Mouse (Mus musculus) forebrain, embryonic 14.5 days (tissue): ENCODE results near the gene Gys2. TPM values are rescaled to one million over a fixed set of nuclear protein-coding genes. Genes with fewer than 3 reads are reported as not detected.

Experiments
- ATAC-seq: fragments of 200-750 bp; cut with Nextera tagmentation; 2 replicates; pipeline ENCODE4 v1.8.0; 2017; ENCODE audit warnings: mild to moderate bottlenecking, moderate library complexity
- DNase-seq: peaks from one replicate; pipeline ENCODE4 v3.0.0-alpha.2; 2015; ENCODE audit warnings: low spot score
- H3K27ac ChIP-seq: fragments of 300-500 bp; sonication (generic); 2 replicates; pipeline ENCODE4 v1.5.1; 2014; ENCODE audit warnings: low read depth, mild to moderate bottlenecking, control low read depth, low read length, moderate library complexity
- H3K27me3 ChIP-seq: fragments of 300-500 bp; sonication (generic); replicated peaks from 2 replicates; pipeline ENCODE4 v1.6.1; 2014; ENCODE audit warnings: low read length, control low read depth, mixed read lengths; ENCODE audit not compliant: control insufficient read depth, insufficient read depth
- H3K36me3 ChIP-seq: fragments of 300-500 bp; sonication (generic); 2 replicates; pipeline ENCODE4 v1.6.1; 2014; ENCODE audit warnings: low read length, control low read depth; ENCODE audit not compliant: control insufficient read depth, insufficient read depth
- H3K4me1 ChIP-seq: fragments of 300-500 bp; sonication (generic); 2 replicates; pipeline ENCODE4 v1.6.1; 2014; ENCODE audit warnings: antibody characterized with exemption, low read length, control low read depth; ENCODE audit not compliant: control insufficient read depth, insufficient read depth
- H3K4me2 ChIP-seq: fragments of 300-500 bp; sonication (generic); 2 replicates; pipeline ENCODE4 v1.6.1; 2014; ENCODE audit warnings: mild to moderate bottlenecking, control low read depth, low read length
- H3K4me3 ChIP-seq: fragments of 300-500 bp; sonication (generic); 2 replicates; pipeline ENCODE4 v1.5.1; 2014; ENCODE audit warnings: low read depth, low read length, control low read depth
- H3K9ac ChIP-seq: fragments of 300-500 bp; sonication (generic); 2 replicates; pipeline ENCODE4 v1.6.1; 2014; ENCODE audit warnings: mild to moderate bottlenecking, low read length, control low read depth, moderate library complexity
- H3K9me3 ChIP-seq: fragments of 300-500 bp; sonication (generic); replicated peaks from 2 replicates; pipeline ENCODE4 v1.6.1; 2016; ENCODE audit warnings: low read length, control low read depth, mixed read lengths; ENCODE audit not compliant: control insufficient read depth
- WGBS: fragments of 180-500 bp; shearing (Covaris S2); extraction: QIAGEN DNeasy Blood & Tissue Kit; methylation state at CpG from one replicate; pipeline ENCODE4 v1.1.7; 2014; 5-methylcytosine and 5-hydroxymethylcytosine counted together
- polyA plus RNA-seq: library from polyadenylated mRNA; unstranded; fragments of >200 nt; fragmentation: Nextera tagmentation; extraction: Ambion mirVana; gene quantifications from 2 replicates; pipeline ENCODE4 v1.2.1, GENCODE M21; 2014

Gene Gys2
- polyA plus RNA-seq, 1 experiment from 2014 or later, result not detected

DNA sequence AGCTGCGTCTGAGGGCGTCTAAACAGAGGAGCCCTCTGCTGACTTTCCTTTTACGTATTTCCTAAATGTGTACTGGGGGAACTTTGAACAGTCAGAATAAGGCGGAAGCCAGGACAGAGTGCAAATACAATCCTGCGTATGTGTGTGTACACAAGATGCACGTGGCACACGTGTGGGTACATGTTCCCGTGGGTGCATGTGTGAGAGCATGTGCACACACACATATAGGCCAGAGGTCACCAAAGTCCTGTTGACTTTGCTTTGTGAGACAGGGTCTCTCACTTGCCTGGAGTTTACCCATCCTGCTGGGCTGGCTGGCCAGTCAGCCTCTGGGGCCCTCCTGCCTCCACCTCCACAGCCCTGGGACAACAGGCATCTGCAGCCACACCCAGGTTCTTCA lies 1.8 kb downstream of the Gys2 start:
- no peaks in the 10 kb centered on the region for H3K9me3 ChIP-seq
- no peaks in the 10 kb centered on the region for H3K27me3 ChIP-seq
- no peaks in the 10 kb centered on the region for H3K36me3 ChIP-seq
- H3K9ac ChIP-seq, result no peak overlapping the region
- DNase-seq, result no peak
- no peak for ATAC-seq
- no peak overlapping the region for H3K4me2 ChIP-seq
- WGBS, result 87% methylated on average over 8 of the region's 8 CpGs
- no peak overlapping the region for H3K27ac ChIP-seq
- no peak overlapping the region for H3K4me3 ChIP-seq
- H3K4me1 ChIP-seq, result no peaks in the 10 kb centered on the region

GRCm38 (mm10) chr6:142469602-142470001 lies 3.3 kb downstream of the Gys2 start:
- Histone ChIP-seq H3K9me3 (no peaks in the 10 kb centered on the region), H3K36me3 (no peaks in the 10 kb centered on the region), H3K27me3 (no peaks in the 10 kb centered on the region), H3K4me3 (no peak overlapping the region), H3K4me1 (no peaks in the 10 kb centered on the region), H3K4me2 (no peak overlapping the region), H3K9ac (no peak overlapping the region), H3K27ac (no peak overlapping the region)
- DNase-seq, result peak; percentile 30
- WGBS, result 52% methylated on average over 4 of the region's 4 CpGs
- no peak; the same call in 1 of the 2 replicates for ATAC-seq

DNA sequence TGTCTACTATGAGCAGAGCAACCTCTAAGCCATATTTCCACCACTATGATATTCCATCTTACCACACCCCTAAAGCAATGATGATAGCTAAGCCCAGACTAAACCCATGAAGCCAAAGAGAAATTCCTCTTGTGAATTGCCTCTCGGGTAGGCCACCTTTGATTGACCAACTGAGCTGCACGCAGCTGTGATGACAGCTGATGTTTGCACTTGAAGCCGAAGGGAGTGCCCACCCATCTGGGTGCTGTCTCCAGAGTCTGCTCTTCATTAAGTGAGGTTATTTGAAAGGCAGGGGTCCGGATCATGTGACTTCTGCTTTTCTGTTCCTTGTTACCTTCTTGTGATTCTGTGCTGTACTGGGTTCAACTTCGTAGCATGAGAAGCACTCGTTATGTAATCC lies 10.7 kb downstream of the Gys2 start:
- Histone ChIP-seq H3K36me3 (no peaks in the 10 kb centered on the region), H3K4me3 (no peak overlapping the region), H3K9ac (no peak overlapping the region), H3K4me1 (no peaks in the 10 kb centered on the region), H3K9me3 (no peaks in the 10 kb centered on the region), H3K4me2 (no peak overlapping the region), H3K27ac (no peak overlapping the region), H3K27me3 (no peaks in the 10 kb centered on the region)
- DNase-seq (no peak), ATAC-seq (no peak)
- 80% methylated on average over 6 of the region's 6 CpGs for WGBS

GRCm38 (mm10) chr6:142459017-142459678 lies 13.8 kb downstream of the Gys2 start:
- ATAC-seq, result no peak; the same call in 1 of the 2 replicates
- no peak for DNase-seq
- Histone ChIP-seq H3K27me3 (no peaks in the 10 kb centered on the region), H3K36me3 (no peaks in the 10 kb centered on the region), H3K9ac (no peak overlapping the region), H3K27ac (no peak overlapping the region), H3K4me3 (no peak overlapping the region), H3K9me3 (no peaks in the 10 kb centered on the region), H3K4me1 (no peaks in the 10 kb centered on the region), H3K4me2 (no peak overlapping the region)
- WGBS, result 77% methylated on average over 14 of the region's 14 CpGs

DNA sequence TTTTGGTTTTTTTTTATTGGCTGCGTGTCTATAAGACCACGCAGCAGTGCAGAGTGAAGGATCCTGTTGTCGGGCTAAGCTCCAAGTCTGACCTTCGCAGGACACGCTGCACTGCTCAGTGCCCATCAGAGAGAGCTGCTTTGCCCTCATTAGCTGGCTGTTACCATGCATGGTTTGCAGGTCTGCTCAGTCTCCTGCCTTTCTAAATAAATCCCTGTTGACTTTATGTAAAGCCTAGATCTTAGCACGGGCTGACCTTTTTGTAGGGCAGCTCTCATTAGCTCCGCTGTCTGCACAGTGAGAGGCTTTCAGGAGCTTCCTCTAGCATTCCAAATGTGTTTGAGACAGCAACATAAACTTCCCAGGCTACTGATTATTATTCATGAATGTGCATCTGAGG lies 14.9 kb downstream of the Gys2 start:
- Histone ChIP-seq H3K4me2 (no peak overlapping the region), H3K27ac (no peak overlapping the region), H3K4me1 (no peaks in the 10 kb centered on the region), H3K9ac (no peak overlapping the region), H3K27me3 (no peaks in the 10 kb centered on the region), H3K36me3 (no peaks in the 10 kb centered on the region), H3K4me3 (no peak overlapping the region), H3K9me3 (no peaks in the 10 kb centered on the region)
- DNase-seq (no peak), ATAC-seq (no peak)
- WGBS, result 49% methylated on average over 7 of the region's 7 CpGs

DNA sequence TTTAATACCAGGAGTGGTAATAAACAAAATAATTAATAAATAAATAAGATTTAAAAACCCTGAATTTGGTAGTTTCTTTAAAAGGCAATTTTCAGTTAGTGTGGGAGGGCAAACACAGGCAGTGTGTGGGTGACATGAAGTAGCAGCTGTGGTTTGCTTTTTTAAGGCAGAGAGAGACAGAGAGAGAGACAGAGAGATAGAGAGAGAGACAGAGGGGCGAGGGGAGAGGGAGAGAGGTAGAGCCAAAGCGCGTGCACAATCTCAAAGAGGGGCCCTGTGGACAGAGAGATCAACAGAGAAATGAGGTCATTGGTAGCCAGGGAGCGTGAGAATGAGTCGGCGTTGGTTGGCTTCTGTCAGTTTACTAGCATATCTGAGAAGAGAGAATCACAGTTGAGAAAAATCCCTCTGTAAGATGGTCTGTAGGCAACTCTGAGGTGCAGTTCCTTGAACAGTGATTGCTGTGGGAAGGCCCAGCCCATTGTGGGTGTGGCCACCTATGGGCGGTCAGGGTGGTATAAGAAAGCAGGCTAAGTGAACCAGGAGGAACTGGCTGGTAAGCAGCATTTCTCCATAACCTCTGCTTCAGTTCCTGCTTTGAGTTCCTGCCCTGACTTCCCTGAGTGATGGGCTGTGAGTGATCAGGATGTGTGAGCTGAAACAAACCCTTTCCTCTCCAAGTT lies 17.5 kb downstream of the Gys2 start:
- ATAC-seq, result no peak; the same call in 1 of the 2 replicates

GRCm38 (mm10) chr6:142453311-142453710 lies 19.6 kb downstream of the Gys2 start:
- ATAC-seq, result no peak

More for the DNA sequence above, 17.5 kb downstream of the Gys2 start:
- no peaks in the 10 kb centered on the region for H3K27me3 ChIP-seq
- no peaks in the 10 kb centered on the region for H3K36me3 ChIP-seq
- H3K27ac ChIP-seq, result no peak overlapping the region
- DNase-seq, result no peak
- H3K4me1 ChIP-seq, result no peaks in the 10 kb centered on the region
- no peak overlapping the region for H3K4me2 ChIP-seq
- 67% methylated on average over 7 of the region's 7 CpGs for WGBS
- H3K9me3 ChIP-seq, result no peaks in the 10 kb centered on the region
- H3K4me3 ChIP-seq, result no peak overlapping the region
- H3K9ac ChIP-seq, result no peak overlapping the region

GRCm38 (mm10) chr6:142451381-142451780 lies 21.5 kb downstream of the Gys2 start:
- no peaks in the 10 kb centered on the region for H3K9me3 ChIP-seq
- H3K4me2 ChIP-seq, result no peak overlapping the region
- 86% methylated on average over 12 of the region's 12 CpGs for WGBS
- H3K4me1 ChIP-seq, result no peaks in the 10 kb centered on the region
- DNase-seq (no peak), ATAC-seq (no peak)
- H3K36me3 ChIP-seq, result no peaks in the 10 kb centered on the region
- no peak overlapping the region for H3K4me3 ChIP-seq
- no peak overlapping the region for H3K9ac ChIP-seq
- no peak overlapping the region for H3K27ac ChIP-seq
- no peaks in the 10 kb centered on the region for H3K27me3 ChIP-seq

More at GRCm38 (mm10) chr6:142453311-142453710, 19.6 kb downstream of the Gys2 start:
- no peak overlapping the region for H3K9ac ChIP-seq
- no peaks in the 10 kb centered on the region for H3K27me3 ChIP-seq
- no peaks in the 10 kb centered on the region for H3K36me3 ChIP-seq
- H3K4me2 ChIP-seq, result no peak overlapping the region
- WGBS, result 88% methylated on average over 2 of the region's 2 CpGs
- no peaks in the 10 kb centered on the region for H3K4me1 ChIP-seq
- H3K9me3 ChIP-seq, result no peaks in the 10 kb centered on the region
- DNase-seq, result no peak
- no peak overlapping the region for H3K4me3 ChIP-seq
- no peak overlapping the region for H3K27ac ChIP-seq

DNA sequence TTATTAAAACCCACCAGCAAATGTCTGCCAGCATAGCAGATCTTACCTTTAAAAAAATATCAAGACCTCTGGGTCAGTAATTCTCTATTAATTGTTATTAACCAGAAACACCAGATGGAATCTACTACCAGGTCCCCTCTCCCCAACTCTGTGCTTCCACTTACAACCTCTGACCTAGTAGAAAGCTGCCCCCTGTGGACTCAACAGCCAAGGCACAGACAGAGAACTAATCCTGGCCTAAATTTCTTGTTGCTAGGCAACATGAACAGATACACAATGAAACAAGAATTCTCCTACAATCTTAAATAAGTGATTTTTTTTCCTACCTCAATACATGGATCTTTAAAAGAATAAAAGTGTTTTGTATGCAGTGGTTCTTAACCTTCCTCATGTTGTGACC lies 43.8 kb downstream of the Gys2 start:
- H3K4me1 ChIP-seq, result no peaks in the 10 kb centered on the region

More for the DNA sequence above, 43.8 kb downstream of the Gys2 start:
- no peak for ATAC-seq
- Histone ChIP-seq H3K9me3 (no peaks in the 10 kb centered on the region), H3K4me2 (no peak overlapping the region), H3K9ac (no peak overlapping the region), H3K36me3 (no peaks in the 10 kb centered on the region), H3K27ac (no peak overlapping the region), H3K27me3 (no peaks in the 10 kb centered on the region), H3K4me3 (no peak overlapping the region)
- DNase-seq, result no peak
